Mouse (Mus musculus) kidney, adult 9 months (tissue): Measurements from ENCODE around the gene Gbf1.

ENCODE experiments used
- DNase-seq: peaks from one replicate; pipeline ENCODE4 v3.0.0; 2022

Gene Gbf1

DNA sequence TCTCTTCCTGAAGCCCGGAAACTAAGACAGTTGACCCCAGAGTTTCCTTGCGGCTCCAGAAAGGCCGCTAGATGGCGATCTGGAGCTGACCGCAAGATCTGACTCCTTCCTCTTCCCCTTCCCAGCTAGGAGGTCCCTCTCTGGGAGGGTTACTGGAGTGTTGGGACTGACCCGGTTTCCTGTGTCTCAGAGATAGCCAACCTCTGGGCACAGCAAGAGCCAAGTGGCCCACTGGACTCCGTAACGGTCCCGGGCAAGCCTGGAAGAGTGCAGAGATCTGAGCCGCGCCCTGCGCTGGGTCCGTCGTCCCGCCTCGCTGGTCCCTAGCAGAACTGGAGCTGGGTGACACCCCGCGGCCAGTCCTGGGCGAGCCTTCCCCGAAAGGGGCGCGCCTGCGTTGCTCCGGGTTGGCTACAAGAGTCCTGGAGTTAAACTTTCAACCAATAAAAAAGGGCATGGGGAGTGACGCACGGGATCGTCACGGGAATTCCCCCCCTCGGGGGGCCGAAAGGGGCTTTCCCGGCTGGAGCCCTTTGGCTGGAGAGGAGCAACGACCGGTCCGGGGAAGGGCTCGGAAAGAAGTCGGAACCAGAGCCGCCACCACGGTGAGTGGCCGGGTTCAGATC is 152.0 kb downstream of the Gbf1 start, which contains the start of gene Nfkb2:
Gene Nfkb2 (plus strand): TSS at position 105 of the 626 bp plus-strand sequence.
- DNase-seq, result peak; percentile 98

DNA sequence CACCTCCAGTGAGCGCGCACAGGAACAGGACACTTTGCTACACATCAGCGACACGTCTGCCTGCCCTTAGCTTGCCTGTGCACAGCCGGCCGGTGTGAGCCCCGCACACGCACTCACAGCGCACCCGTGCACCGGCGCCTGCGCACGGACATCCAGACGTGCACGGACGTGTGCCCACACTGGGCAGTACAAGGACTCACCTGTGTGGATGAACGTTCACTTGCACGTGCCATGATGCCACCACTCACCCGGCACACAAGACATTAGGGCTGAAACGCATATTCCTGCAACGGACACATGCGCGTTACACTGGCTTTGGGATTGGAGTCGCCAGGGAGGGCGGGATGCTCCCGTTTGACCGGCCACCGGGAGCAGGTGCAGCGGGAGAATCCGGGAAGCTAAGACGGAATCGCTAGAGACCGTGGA is 152.6 kb downstream of the Gbf1 start:
- no peak for DNase-seq

DNA sequence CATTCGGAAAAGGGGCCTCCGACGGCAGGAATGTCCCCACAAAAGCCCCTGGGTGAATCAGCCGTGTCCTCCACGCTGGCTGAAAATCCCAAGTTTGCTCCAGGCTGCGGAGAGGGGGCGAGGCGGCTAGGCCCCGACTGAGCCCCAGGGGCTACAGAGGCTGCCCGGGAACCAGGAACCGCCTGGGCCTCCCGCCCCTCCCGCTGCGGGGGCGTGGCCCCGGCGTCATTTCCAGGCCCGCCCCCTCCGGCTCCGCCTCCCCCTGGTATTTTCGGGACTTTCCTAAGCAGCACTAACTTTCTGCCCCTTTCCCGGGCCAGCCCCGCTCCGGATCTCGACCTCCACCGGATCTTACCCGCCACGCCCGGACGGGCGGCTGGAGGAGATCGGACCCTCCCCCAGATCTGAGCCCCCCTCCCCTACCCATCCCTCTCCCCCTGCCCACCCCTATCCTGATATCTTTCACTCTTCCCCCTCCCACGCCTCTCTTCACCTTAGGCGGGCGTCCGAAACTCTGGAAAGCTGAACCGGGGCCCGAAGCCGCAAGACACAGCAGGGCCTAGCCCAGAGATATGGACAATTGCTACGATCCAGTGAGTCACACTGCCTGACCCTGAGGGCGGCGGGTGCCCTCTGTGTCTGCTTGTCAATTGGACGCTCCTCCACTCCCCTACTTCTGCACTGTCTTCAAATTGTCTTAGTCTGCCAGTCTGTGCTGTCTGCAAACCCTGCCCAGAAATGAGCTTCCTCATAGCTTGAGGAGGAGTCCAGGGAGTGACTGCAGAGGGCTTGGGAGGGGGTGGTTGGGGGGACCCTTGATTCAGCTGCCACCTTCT is 153.3 kb downstream of the Gbf1 start:
- peak; percentile 91 for DNase-seq

DNA sequence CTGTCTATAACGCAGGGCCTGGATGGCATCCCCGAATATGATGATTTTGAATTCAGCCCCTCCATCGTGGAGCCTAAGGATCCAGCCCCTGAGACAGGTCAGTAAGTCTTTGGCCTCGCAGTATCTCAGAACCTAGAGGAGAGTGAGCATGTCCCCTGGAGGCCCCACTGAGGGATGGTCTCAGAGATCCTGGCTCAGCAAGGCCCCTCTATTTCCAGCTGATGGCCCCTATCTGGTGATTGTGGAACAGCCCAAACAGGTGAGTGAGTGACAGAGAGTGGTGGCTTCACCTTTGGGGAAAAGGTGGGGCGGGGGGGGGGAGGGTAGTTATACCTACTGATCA is 153.9 kb downstream of the Gbf1 start:
- DNase-seq, result no peak

DNA sequence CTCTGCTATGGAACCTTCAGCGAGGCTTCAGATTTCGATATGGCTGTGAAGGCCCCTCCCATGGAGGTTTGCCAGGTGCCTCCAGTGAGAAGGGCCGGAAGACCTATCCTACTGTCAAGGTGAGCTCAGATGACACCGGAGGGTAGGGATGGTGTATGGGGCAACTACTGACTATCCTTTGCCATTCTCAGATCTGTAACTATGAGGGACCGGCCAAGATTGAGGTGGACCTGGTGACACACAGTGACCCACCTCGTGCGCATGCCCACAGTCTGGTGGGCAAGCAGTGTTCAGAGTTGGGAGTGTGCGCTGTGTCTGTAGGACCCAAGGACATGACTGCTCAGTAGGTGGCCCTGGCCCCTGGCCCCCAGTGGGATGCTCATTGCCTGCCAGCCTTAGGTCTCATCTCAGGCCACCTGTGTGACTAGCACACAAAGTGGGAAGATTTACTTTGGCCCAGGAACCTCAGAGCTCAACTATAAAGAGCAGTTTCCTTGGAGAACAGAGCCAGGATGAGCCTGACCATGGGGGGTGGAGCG is 154.5 kb downstream of the Gbf1 start:
- no peak for DNase-seq

DNA sequence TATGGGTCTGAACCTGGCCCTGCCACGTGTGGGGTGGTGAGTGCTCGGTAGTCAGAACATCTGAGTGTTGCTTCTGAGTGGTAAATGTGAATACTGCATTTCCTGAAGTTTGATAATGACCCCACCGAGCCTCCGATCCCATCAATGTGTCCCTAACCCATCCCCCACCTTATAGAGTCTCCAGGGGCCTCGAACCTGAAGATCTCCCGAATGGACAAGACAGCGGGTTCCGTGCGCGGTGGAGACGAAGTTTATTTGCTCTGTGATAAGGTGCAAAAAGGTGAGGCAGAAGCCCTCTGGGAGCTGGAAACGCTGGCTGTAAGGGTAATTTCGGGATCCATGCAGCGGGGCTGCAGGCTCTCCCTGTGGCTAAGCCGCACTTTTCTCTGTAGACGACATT is 155.5 kb downstream of the Gbf1 start:
- DNase-seq, result no peak

DNA sequence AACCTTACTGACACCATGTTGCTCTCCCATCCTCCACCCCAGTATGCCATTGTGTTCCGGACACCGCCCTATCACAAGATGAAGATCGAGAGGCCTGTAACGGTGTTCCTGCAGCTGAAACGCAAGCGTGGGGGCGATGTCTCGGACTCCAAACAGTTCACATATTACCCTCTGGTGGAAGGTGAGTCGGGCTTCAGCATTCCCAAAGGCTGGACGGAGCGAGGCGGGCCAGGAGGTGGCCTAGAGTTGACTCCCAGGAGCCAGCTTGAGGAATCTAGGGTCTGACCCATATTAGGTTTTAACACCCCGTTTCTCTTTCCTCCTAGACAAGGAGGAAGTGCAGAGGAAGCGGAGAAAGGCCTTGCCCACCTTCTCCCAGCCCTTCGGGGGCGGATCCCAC is 156.0 kb downstream of the Gbf1 start:
- no peak for DNase-seq

GRCm38 (mm10) chr19:46308706-46309435 is 156.6 kb downstream of the Gbf1 start:
- peak; percentile 76 for DNase-seq

- no peak for DNase-seq
Observed at GRCm38 (mm10) chr19:46309651-46310305, 157.5 kb downstream of the Gbf1 start.

- DNase-seq, result no peak
Observed at GRCm38 (mm10) chr19:46310312-46310865, 158.1 kb downstream of the Gbf1 start.

DNA sequence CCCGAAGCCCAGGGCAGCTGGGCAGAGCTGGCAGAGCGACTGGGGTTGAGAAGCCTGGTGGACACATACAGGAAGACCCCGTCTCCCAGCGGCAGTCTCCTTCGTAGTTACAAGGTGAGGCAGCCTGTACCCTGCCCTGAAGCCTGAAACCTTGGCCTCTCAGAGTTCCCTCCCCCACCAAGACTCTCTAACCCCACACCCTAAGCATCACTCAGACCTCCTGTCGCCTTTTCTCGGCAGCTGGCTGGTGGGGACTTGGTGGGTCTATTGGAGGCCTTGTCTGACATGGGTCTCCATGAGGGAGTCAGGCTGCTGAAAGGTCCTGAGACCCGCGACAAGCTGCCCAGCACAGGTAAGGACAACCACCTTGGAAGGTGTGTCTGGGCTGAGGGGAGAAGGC is 159.0 kb downstream of the Gbf1 start:
- no peak for DNase-seq

DNA sequence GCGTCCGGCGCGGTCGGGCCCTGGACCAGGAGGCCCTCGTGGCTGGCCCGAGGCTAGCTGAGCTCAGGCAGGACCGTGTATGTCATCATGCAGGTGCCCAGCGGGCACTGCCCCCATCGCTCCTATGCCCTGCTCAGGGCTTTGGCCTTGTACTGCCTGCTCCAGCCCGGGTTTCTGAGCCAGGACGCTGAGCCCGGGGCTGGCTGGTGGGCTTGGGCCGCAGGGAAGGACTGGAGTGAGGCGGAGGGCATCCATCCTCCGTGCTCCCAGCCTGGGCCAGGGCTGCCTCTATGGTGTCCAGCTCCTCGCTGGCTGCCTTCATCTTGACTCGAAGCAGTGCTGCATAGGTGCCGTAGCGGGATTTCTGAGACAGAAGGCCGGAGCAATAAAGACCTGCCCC is 160.3 kb downstream of the Gbf1 start:
- DNase-seq, result no peak

- DNase-seq, result no peak
Observed at GRCm38 (mm10) chr19:46313116-46313515, 160.8 kb downstream of the Gbf1 start.

DNA sequence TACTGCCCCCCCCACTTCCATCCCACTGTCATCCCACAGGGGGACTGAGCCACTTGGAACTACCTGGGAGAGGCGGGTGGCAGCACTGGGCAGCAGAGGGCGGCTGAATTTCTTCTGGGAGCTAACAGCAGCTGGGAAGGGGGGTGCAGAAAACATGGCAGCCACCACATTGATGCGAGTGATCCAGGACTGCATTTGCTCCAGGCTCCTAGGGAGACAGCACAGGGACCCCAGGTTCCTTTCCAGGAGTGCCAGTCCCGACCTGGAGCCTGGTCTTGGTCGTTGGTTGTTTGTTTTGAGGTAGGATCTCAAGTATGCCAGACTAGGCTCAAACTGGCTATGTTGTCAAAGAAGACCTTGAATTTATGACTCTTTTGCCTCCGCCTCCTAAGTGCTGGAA is 161.3 kb downstream of the Gbf1 start:
- no peak for DNase-seq

DNA sequence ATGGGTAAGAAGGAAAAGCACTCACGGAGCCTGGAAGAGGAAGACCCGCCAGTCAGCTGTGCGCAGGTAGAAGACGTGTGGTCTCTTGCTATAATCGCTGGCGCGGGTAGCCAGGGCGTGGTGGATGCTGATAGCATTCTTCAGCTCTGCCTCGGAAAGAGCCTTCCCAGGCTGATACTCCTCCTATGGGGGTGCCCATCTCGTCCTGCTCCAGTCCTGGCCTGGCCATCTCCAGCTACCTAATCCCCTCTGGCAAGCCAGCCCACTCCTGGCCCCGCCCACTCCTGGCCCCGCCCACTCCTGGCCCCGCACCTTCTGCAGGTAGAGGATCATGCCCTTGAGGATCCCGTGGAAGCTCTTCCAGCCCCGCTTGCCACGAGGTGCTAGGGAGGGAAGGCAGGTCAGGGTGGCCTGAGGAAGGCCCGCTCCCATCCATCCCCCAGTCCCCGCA is 161.9 kb downstream of the Gbf1 start:
- no peak for DNase-seq

- DNase-seq, result no peak
Observed at GRCm38 (mm10) chr19:46314872-46315742, 162.8 kb downstream of the Gbf1 start.

DNA sequence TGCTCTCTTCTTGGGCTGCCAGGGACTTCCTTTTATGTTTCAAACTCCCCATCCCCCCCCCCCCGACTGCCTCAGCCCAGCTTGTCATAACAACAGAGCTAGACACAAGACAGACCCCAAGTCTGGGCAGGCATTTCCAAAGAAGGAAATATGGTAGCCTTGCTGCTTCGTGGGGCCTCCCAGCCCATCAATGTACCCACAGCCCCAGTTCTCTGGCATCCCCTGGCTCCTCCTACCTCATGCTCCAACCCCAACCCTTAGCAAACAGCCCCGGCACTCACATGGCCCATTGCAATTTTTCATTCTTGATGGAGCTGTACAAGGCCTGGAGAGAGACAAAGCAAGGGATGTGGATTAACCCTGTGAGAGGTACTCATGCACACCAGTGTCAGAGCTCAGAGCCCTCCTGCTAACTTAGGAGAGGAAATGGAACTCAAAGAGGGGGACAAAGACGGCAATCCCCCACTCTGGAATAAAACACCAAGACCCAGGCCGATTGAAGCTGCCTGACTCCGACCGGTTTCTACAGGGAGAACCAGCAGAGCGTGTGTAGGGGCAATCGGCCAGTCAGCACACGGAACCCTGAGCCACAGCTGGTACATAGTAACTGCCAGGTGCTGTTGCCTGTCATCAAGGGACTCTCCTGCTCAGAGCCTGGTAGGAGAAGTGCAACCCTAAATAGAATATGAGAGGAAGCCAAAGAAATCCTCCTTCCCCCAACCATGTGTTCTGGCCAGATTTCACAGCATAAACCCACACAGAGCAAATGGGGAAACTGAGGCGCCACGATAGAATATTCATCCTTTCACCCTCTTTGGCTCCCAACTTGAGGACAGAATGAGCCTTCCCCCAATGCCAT is 163.7 kb downstream of the Gbf1 start:
- DNase-seq, result no peak

GRCm38 (mm10) chr19:46316846-46317545 is 164.7 kb downstream of the Gbf1 start:
- no peak for DNase-seq

DNA sequence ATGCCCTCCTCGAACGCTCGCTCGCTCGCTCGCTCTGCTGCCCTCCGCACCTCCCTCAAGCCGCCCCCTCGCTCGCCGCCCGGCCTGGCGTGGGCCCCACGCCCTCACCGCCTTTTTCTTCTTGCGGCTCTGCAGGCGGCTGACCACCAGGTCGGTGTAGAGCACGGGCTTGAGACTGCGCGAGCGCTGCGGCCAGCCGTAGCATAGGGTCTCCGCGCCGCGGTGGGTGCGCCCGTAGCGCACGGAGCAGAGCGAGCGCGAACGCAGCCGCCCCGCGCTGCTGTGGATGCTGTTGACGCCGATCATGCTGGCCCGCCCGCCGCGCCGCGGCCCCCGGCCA is 165.2 kb downstream of the Gbf1 start:
- DNase-seq, result no peak

GRCm38 (mm10) chr19:46318031-46318471 is 165.7 kb downstream of the Gbf1 start:
- DNase-seq, result no peak
